Mouse (Mus musculus): ENCODE data around the gene Gm20721. TPM values are rescaled to one million over a fixed set of nuclear protein-coding genes. Genes with fewer than 3 reads are reported as not detected.

Gene Gm20721
- 17.5 and 23.1 TPM in 2 replicates for polyA plus RNA-seq (2014; fragmentation: Nextera tagmentation; extraction: Ambion mirVana)

GRCm38 (mm10) chr2:174346612-174346998 lies at the start of gene Gm20721:
Gm20721 (minus strand) TSS chr2:174346712.
- Histone ChIP-seq H3K9ac (replicated peaks; ENCODE audit: low read length) (no peak within 1 kb of the TSS), H3K4me2 (ENCODE audit: low read depth, low read length) (no peak within 1 kb of the TSS), H3K36me3 (replicated peaks; ENCODE audit: control insufficient read depth, insufficient read depth, low read depth, low read length) (peaks cover 22% of the 10 kb centered on the region), H3K4me1 (ENCODE audit: control insufficient read depth, insufficient read depth, low read length) (peaks cover 4% of the 10 kb centered on the region; the same call in 1 of the 2 replicates), H3K27ac (replicated peaks; ENCODE audit: low read depth, low read length) (no peak within 1 kb of the TSS), H3K4me3 (ENCODE audit: low read depth, low read length) (no peak within 1 kb of the TSS), H3K27me3 (ENCODE audit: control insufficient read depth, insufficient read depth, low read length) (no peaks in the 10 kb centered on the region), H3K9me3 (replicated peaks; ENCODE audit: control insufficient read depth, low read length) (no peaks in the 10 kb centered on the region; the same call in 1 of the 2 replicates)
- DNase-seq (ENCODE audit: low spot score) (no peak), ATAC-seq (replicated peaks; ENCODE audit: insufficient number of reproducible peaks, low FRiP score, low TSS enrichment, low read depth) (no peak)
- WGBS: 90% methylated on average over 5 of the region's 5 CpGs

- Histone ChIP-seq H3K27me3 (ENCODE audit: control insufficient read depth, insufficient read depth, low read length) (no peaks in the 10 kb centered on the region), H3K36me3 (replicated peaks; ENCODE audit: control insufficient read depth, insufficient read depth, low read depth, low read length) (no peaks in the 10 kb centered on the region), H3K4me3 (ENCODE audit: low read depth, low read length) (no peak overlapping the region), H3K9me3 (replicated peaks; ENCODE audit: control insufficient read depth, low read length) (no peaks in the 10 kb centered on the region), H3K4me2 (ENCODE audit: low read depth, low read length) (no peak overlapping the region), H3K9ac (replicated peaks; ENCODE audit: low read length) (no peak overlapping the region), H3K27ac (replicated peaks; ENCODE audit: low read depth, low read length) (no peak overlapping the region), H3K4me1 (ENCODE audit: control insufficient read depth, insufficient read depth, low read length) (no peaks in the 10 kb centered on the region)
- DNase-seq (ENCODE audit: low spot score): no peak
- ATAC-seq (replicated peaks; ENCODE audit: insufficient number of reproducible peaks, low FRiP score, low TSS enrichment, low read depth): no peak
- WGBS: 79% methylated on average over 5 of the region's 5 CpGs
These were observed 46.9 kb upstream of the Gm20721 start for GRCm38 (mm10) chr2:174393383-174393782.

DNA sequence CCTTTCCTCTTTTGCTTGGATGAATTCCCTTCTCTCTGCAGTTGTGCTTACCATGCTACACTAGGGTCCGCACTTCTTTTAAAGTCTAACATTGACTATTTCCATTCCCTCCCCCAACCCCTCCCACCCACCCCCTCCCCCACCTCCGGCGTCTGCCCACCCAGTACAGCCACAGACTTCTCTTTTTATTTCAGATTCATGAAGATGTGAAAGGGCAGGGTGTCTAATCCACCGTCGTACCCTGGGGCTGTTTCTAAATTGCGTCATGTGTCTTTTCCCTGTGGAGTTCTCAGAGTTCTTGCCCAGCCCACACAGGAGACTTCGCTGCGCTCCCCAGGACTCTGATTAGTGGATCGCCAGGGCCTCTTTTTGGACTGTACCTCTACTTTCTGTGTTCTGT lies 46.0 kb upstream of the Gm20721 start:
- Histone ChIP-seq H3K27me3 (ENCODE audit: control insufficient read depth, insufficient read depth, low read length) (no peaks in the 10 kb centered on the region), H3K36me3 (replicated peaks; ENCODE audit: control insufficient read depth, insufficient read depth, low read depth, low read length) (no peaks in the 10 kb centered on the region), H3K27ac (replicated peaks; ENCODE audit: low read depth, low read length) (no peak overlapping the region), H3K9ac (replicated peaks; ENCODE audit: low read length) (no peak overlapping the region), H3K9me3 (replicated peaks; ENCODE audit: control insufficient read depth, low read length) (no peaks in the 10 kb centered on the region), H3K4me1 (ENCODE audit: control insufficient read depth, insufficient read depth, low read length) (no peaks in the 10 kb centered on the region), H3K4me3 (ENCODE audit: low read depth, low read length) (no peak overlapping the region), H3K4me2 (ENCODE audit: low read depth, low read length) (no peak overlapping the region)
- DNase-seq (ENCODE audit: low spot score) (peak; percentile 10), ATAC-seq (replicated peaks; ENCODE audit: insufficient number of reproducible peaks, low FRiP score, low TSS enrichment, low read depth) (peak; percentile 50; the same call in 1 of the 2 replicates)
- 59% methylated on average over 9 of the region's 9 CpGs for WGBS

DNA sequence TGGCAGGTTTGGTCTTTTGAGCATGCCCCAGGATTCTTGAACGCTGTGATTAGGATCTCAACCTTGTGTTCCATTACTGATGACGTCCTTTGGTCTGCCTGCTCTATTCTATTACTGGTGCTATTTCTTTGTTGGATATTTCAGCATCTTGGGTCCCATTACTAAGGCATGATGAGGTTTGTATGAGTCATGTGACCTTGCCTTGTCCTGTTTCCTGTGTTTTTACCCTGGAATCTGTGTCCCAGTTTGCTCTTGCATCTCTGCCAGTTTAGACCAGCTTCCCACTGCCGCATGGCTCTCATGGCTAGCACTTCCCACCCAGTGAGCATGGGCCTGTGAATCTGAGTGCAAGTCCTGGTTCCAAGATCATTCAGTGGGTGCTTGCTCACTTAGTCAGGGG lies 45.4 kb upstream of the Gm20721 start:
- H3K9me3 ChIP-seq (replicated peaks; ENCODE audit: control insufficient read depth, low read length): no peaks in the 10 kb centered on the region
- WGBS: 84% methylated on average over 3 of the region's 3 CpGs
- DNase-seq (ENCODE audit: low spot score) (no peak), ATAC-seq (replicated peaks; ENCODE audit: insufficient number of reproducible peaks, low FRiP score, low TSS enrichment, low read depth) (no peak)
- no peaks in the 10 kb centered on the region for H3K36me3 ChIP-seq (replicated peaks; ENCODE audit: control insufficient read depth, insufficient read depth, low read depth, low read length)
- no peak overlapping the region for H3K9ac ChIP-seq (replicated peaks; ENCODE audit: low read length)
- no peaks in the 10 kb centered on the region for H3K27me3 ChIP-seq (ENCODE audit: control insufficient read depth, insufficient read depth, low read length)
- H3K4me2 ChIP-seq (ENCODE audit: low read depth, low read length): no peak overlapping the region
- no peak overlapping the region for H3K4me3 ChIP-seq (ENCODE audit: low read depth, low read length)
- H3K4me1 ChIP-seq (ENCODE audit: control insufficient read depth, insufficient read depth, low read length): no peaks in the 10 kb centered on the region
- no peak overlapping the region for H3K27ac ChIP-seq (replicated peaks; ENCODE audit: low read depth, low read length)

DNA sequence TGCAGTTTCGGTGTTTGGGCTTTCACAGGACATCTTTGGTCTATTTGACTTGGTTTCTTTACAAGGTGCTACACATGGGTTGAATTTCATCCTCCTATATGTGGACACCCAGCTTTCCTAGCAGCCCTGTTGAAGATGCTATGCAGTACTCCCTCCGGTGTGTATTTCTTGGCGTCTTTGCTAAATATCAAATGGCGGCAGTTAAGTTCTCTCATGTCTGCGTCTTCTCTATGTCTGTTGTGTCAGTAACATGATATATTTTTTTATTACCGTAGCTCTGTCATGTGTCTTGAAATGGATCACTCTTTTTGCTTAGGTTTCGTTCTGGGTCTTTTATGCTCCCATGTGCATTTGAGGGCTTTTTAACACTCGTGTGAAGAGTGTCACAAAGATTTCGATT lies 34.5 kb upstream of the Gm20721 start:
- Histone ChIP-seq H3K4me3 (ENCODE audit: low read depth, low read length) (no peak overlapping the region), H3K9ac (replicated peaks; ENCODE audit: low read length) (no peak overlapping the region), H3K27ac (replicated peaks; ENCODE audit: low read depth, low read length) (no peak overlapping the region), H3K27me3 (ENCODE audit: control insufficient read depth, insufficient read depth, low read length) (no peaks in the 10 kb centered on the region), H3K9me3 (replicated peaks; ENCODE audit: control insufficient read depth, low read length) (no peaks in the 10 kb centered on the region), H3K4me2 (ENCODE audit: low read depth, low read length) (no peak overlapping the region), H3K4me1 (ENCODE audit: control insufficient read depth, insufficient read depth, low read length) (no peaks in the 10 kb centered on the region), H3K36me3 (replicated peaks; ENCODE audit: control insufficient read depth, insufficient read depth, low read depth, low read length) (no peaks in the 10 kb centered on the region)
- 83% methylated on average over 9 of the region's 9 CpGs for WGBS
- no peak for ATAC-seq (replicated peaks; ENCODE audit: insufficient number of reproducible peaks, low FRiP score, low TSS enrichment, low read depth)
- DNase-seq (ENCODE audit: low spot score): no peak

DNA sequence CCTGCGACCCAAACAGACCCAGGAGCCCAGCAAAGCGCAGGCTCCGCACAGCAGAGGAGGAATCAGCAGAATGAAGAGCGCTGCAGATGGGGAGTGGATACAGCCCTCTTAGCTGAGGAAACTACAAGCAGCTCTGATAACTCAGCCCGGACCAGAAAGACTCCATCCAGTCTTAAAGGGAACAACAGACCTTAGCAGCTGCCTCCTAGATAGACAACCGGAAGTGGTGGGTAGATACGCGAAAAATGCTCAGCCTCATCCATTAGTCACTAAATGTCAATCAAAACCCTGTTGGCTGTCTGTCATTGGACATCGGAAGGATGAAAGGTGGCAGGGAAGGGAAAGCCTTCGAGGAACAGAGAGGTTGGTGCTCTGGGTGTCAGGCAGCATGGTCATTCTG lies 20.1 kb upstream of the Gm20721 start:
- H3K4me1 ChIP-seq (ENCODE audit: control insufficient read depth, insufficient read depth, low read length): no peaks in the 10 kb centered on the region
- H3K27ac ChIP-seq (replicated peaks; ENCODE audit: low read depth, low read length): no peak overlapping the region
- no peak overlapping the region for H3K4me2 ChIP-seq (ENCODE audit: low read depth, low read length)
- H3K36me3 ChIP-seq (replicated peaks; ENCODE audit: control insufficient read depth, insufficient read depth, low read depth, low read length): no peaks in the 10 kb centered on the region
- no peak overlapping the region for H3K4me3 ChIP-seq (ENCODE audit: low read depth, low read length)
- H3K27me3 ChIP-seq (ENCODE audit: control insufficient read depth, insufficient read depth, low read length): no peaks in the 10 kb centered on the region
- no peak for ATAC-seq (replicated peaks; ENCODE audit: insufficient number of reproducible peaks, low FRiP score, low TSS enrichment, low read depth)
- no peaks in the 10 kb centered on the region for H3K9me3 ChIP-seq (replicated peaks; ENCODE audit: control insufficient read depth, low read length)
- no peak for DNase-seq (ENCODE audit: low spot score)
- no peak overlapping the region for H3K9ac ChIP-seq (replicated peaks; ENCODE audit: low read length)
- WGBS: 82% methylated on average over 10 of the region's 10 CpGs

GRCm38 (mm10) chr2:174359656-174360055 lies 13.1 kb upstream of the Gm20721 start:
- H3K4me1 ChIP-seq (ENCODE audit: control insufficient read depth, insufficient read depth, low read length): no peaks in the 10 kb centered on the region
- H3K9me3 ChIP-seq (replicated peaks; ENCODE audit: control insufficient read depth, low read length): no peaks in the 10 kb centered on the region
- no peak overlapping the region for H3K4me2 ChIP-seq (ENCODE audit: low read depth, low read length)
- no peak overlapping the region for H3K4me3 ChIP-seq (ENCODE audit: low read depth, low read length)
- no peak for ATAC-seq (replicated peaks; ENCODE audit: insufficient number of reproducible peaks, low FRiP score, low TSS enrichment, low read depth)
- H3K27ac ChIP-seq (replicated peaks; ENCODE audit: low read depth, low read length): no peak overlapping the region
- H3K9ac ChIP-seq (replicated peaks; ENCODE audit: low read length): no peak overlapping the region
- DNase-seq (ENCODE audit: low spot score): no peak
- 79% methylated on average over 4 of the region's 4 CpGs for WGBS
- H3K27me3 ChIP-seq (ENCODE audit: control insufficient read depth, insufficient read depth, low read length): no peaks in the 10 kb centered on the region
- H3K36me3 ChIP-seq (replicated peaks; ENCODE audit: control insufficient read depth, insufficient read depth, low read depth, low read length): no peaks in the 10 kb centered on the region

DNA sequence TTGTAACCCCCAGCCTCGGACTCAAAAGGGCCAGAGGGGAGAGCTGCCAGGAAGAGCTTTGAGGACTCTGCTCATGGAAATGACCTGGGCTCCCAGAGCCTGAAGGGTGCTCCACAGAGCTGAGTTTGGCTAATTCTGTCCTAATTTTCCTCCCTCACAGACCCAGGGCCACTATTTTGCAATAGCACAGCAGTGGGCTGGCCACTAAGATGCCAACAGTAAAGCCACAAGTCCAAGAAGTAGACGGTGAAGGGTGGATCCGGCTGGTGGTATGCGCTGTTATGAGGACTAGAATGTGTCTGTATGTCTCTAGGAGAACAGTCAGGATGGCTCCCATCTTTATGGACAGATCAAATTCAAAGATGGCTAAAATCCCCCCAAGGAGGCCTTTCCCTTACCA lies 12.0 kb upstream of the Gm20721 start:
- no peaks in the 10 kb centered on the region for H3K9me3 ChIP-seq (replicated peaks; ENCODE audit: control insufficient read depth, low read length)
- H3K27ac ChIP-seq (replicated peaks; ENCODE audit: low read depth, low read length): no peak overlapping the region
- no peak overlapping the region for H3K9ac ChIP-seq (replicated peaks; ENCODE audit: low read length)
- ATAC-seq (replicated peaks; ENCODE audit: insufficient number of reproducible peaks, low FRiP score, low TSS enrichment, low read depth) (no peak), DNase-seq (ENCODE audit: low spot score) (no peak)
- no peak overlapping the region for H3K4me3 ChIP-seq (ENCODE audit: low read depth, low read length)
- no peaks in the 10 kb centered on the region for H3K36me3 ChIP-seq (replicated peaks; ENCODE audit: control insufficient read depth, insufficient read depth, low read depth, low read length)
- H3K4me2 ChIP-seq (ENCODE audit: low read depth, low read length): no peak overlapping the region
- no peaks in the 10 kb centered on the region for H3K27me3 ChIP-seq (ENCODE audit: control insufficient read depth, insufficient read depth, low read length)
- 81% methylated on average over 4 of the region's 4 CpGs for WGBS
- H3K4me1 ChIP-seq (ENCODE audit: control insufficient read depth, insufficient read depth, low read length): no peaks in the 10 kb centered on the region

Data from embryonic facial prominence, embryonic 11.5 days (tissue).